8 mouse cellular contexts compared by ENCODE assay signal in genomic region chr12:29872156-29872815, GRCm38 (mm10).
DNase-seq lines count a peak whose midpoint lies in the region; ATAC-seq lines count a peak whose summit lies in the region.

No protein-coding gene starts in this region.

- H3K36me3 ChIP-seq in hindbrain, embryonic 13.5 days: peaks cover 42% of the 10 kb centered on the region
- no peaks in the 10 kb centered on the region for H3K36me3 ChIP-seq in limb, embryonic 12.5 days

- peak overlapping the region; percentile 36 for H3K4me2 ChIP-seq in hindbrain, embryonic 13.5 days
- H3K4me2 ChIP-seq in limb, embryonic 12.5 days: no peak overlapping the region

- H3K9ac ChIP-seq in hindbrain, embryonic 13.5 days: peak overlapping the region; percentile 65
- H3K9ac ChIP-seq in limb, embryonic 12.5 days (replicated peaks): no peak overlapping the region

- no peaks in the 10 kb centered on the region for H3K27me3 ChIP-seq in hindbrain, embryonic 13.5 days
- H3K27me3 ChIP-seq in limb, embryonic 12.5 days: no peaks in the 10 kb centered on the region

- H3K4me1 ChIP-seq in hindbrain, embryonic 13.5 days (replicated peaks): peaks cover 47% of the 10 kb centered on the region
- peaks cover 11% of the 10 kb centered on the region for H3K4me1 ChIP-seq in limb, embryonic 12.5 days (replicated peaks)

- H3K9me3 ChIP-seq in hindbrain, embryonic 13.5 days: no peaks in the 10 kb centered on the region
- H3K9me3 ChIP-seq in limb, embryonic 12.5 days: no peaks in the 10 kb centered on the region

- H3K27ac ChIP-seq in hindbrain, embryonic 13.5 days: peak overlapping the region; percentile 97
- peak overlapping the region; percentile 53; the same call in 1 of the 2 replicates for H3K27ac ChIP-seq in limb, embryonic 12.5 days

- peak; percentile 78 for DNase-seq in embryo, embryonic 11 days
- peak; percentile 91 for DNase-seq in right cerebral cortex, postnatal 25 days
- no peak for DNase-seq in testis, postnatal 10 days (ENCODE audit: low spot score)
- DNase-seq in thymus, adult 18-20 months: no peak
- no peak for DNase-seq in gastrocnemius, postnatal 10 days

- no peak overlapping the region for H3K4me3 ChIP-seq in hindbrain, embryonic 13.5 days
- no peak overlapping the region for H3K4me3 ChIP-seq in limb, embryonic 12.5 days (replicated peaks)

- 7% methylated on average over 7 of the region's 7 CpGs for WGBS in hindbrain, embryonic 13.5 days
- 32% methylated on average over 7 of the region's 7 CpGs for WGBS in limb, embryonic 12.5 days

- peak; percentile 94 for ATAC-seq in cerebellum, adult (ENCODE audit: insufficient number of reproducible peaks, low FRiP score, low TSS enrichment)
- ATAC-seq in hindbrain, embryonic 13.5 days (ENCODE audit: low FRiP score): peak; percentile 96
- peak; percentile 78 for ATAC-seq in limb, embryonic 12.5 days (ENCODE audit: insufficient number of reproducible peaks, insufficient read depth, low FRiP score, low TSS enrichment, low read depth)

Comparison
In these comparisons a context has a peak if more than half of its experiments do, and no peak if none do; other contexts are left out.
1. DNase-seq: peak in embryo, embryonic 11 days (single experiment) and right cerebral cortex, postnatal 25 days (single experiment); none in testis, postnatal 10 days (single experiment), thymus, adult 18-20 months (0 of 2) and gastrocnemius, postnatal 10 days (single experiment).
2. Peak in every context shown above with its lines, with median percentiles within 50 percentile points of each other: ATAC-seq.